Mouse (Mus musculus) limb, embryonic 10.5 days (tissue): ENCODE data around the gene Acd. TPM values are rescaled to one million over a fixed set of nuclear protein-coding genes. Genes with fewer than 3 reads are reported as not detected.

ENCODE experiments used
- DNase-seq: peaks from one replicate; pipeline ENCODE4 v3.0.0-alpha.2; 2017; ENCODE audit warnings: low spot score
- H3K27ac ChIP-seq: fragments of 300-500 bp; sonication (generic); 2 replicates; pipeline ENCODE4 v1.5.1; 2016; ENCODE audit warnings: mild to moderate bottlenecking
- H3K27me3 ChIP-seq: fragments of 300-500 bp; sonication (generic); 2 replicates; pipeline ENCODE4 v1.6.1; 2016; ENCODE audit warnings: low read depth, mild to moderate bottlenecking; ENCODE audit not compliant: poor library complexity, severe bottlenecking
- H3K36me3 ChIP-seq: fragments of 300-500 bp; sonication (generic); 2 replicates; pipeline ENCODE4 v1.6.1; 2016; ENCODE audit warnings: mild to moderate bottlenecking, moderate library complexity
- H3K4me1 ChIP-seq: fragments of 300-500 bp; sonication (generic); 2 replicates; pipeline ENCODE4 v1.6.1; 2016
- H3K4me3 ChIP-seq: fragments of 300-500 bp; sonication (generic); 2 replicates; pipeline ENCODE4 v1.5.1; 2016; ENCODE audit warnings: mild to moderate bottlenecking, moderate library complexity
- H3K9me3 ChIP-seq: fragments of 300-500 bp; sonication (generic); replicated peaks from 2 replicates; pipeline ENCODE4 v1.6.1; 2016; ENCODE audit warnings: mild to moderate bottlenecking
- WGBS: fragments of 180-500 bp; shearing (Covaris S2); methylation state at CpG from one replicate; pipeline ENCODE4 v1.1.7; 2016; 5-methylcytosine and 5-hydroxymethylcytosine counted together
- polyA plus RNA-seq: library from polyadenylated mRNA; unstranded; fragments of >200 nt; fragmentation: Nextera tagmentation; extraction: Ambion mirVana; gene quantifications from 2 replicates; pipeline ENCODE4 v1.2.1, GENCODE M21; 2016

The Acd gene
- 66.1 and 74.3 TPM in 2 replicates for polyA plus RNA-seq

DNA sequence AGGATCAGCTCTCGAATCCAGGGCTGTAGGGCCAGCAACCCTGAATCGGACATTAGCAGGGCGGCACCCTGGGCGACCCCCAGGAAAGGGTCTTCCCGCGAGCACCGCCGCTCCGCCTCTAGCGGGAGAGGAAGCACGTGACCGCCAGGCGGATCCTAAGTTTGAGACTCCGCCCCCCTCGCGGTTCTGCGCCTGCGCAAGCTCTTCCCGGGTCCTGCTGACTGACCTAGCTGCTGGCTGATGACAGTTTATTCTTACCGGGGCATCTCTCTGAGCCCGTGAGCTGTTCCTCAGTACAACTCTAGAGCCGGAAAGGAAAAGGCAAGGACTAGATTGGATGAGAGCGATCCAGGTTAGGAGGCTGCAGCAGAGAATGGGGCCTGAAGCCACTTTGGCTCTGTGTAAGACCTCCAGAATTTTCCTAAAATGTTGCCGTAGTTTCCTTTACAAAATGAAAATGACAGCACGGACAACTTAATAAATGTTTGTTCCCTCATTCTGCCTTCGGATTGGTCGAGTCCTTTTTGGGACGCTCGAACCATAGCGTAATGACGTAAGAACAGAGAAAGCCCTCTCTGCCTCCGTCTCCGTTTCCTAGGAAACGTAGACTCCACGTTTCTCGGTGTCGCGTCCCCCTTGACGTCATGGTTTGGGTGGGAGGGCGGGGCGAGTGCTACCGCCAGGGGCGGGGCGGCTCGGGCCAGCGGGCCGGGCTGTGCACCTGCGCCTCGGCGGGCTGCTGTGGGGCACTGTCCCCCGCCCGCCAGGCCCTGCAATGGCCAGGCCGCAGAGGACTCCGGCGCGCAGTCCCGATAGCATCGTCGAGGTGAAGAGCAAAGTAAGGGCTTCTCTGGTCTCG, at the start of gene Acd, which contains the start of gene Pard6a:
TSS of gene Acd (minus strand) at position 137 of the 859 bp plus-strand sequence.
TSS of gene Pard6a (plus strand) at position 183 of the 859 bp plus-strand sequence.
- under 1% methylated on average over 59 of the region's 60 CpGs for WGBS
- peaks cover 71% of the 10 kb centered on the region for H3K36me3 ChIP-seq
- peaks cover 28% of the 10 kb centered on the region for H3K4me1 ChIP-seq
- H3K27ac ChIP-seq = peak within 1 kb of the TSS; percentile 82
- DNase-seq = peak; percentile 99
- H3K27me3 ChIP-seq = no peaks in the 10 kb centered on the region
- H3K9me3 ChIP-seq = no peaks in the 10 kb centered on the region
- H3K4me3 ChIP-seq = peak within 1 kb of the TSS; percentile 68

DNA sequence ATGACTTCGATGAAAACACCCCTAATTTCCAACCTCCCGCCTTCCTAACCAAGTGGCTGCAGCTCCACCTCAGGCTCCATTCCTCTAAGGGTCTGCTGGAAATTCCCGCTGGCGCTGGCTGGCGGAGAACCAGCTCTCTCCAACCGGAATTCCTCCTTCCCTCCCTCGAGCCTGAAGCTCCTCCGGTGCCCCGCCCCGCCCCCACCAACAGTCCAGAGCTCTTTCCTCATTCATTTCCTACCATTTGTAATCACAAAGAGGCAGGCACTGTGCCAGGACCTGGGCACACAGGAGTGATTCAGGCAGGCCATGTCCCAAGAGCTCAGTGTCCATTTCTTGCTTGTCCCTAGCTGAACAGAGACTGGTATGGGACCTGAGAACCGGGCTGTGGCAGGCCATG, 49.7 kb upstream of the Acd start:
- Histone ChIP-seq H3K9me3 (no peaks in the 10 kb centered on the region), H3K4me3 (peak overlapping the region; percentile 24; the same call in 1 of the 2 replicates), H3K4me1 (peaks cover 35% of the 10 kb centered on the region), H3K27me3 (no peaks in the 10 kb centered on the region), H3K36me3 (peaks cover 10% of the 10 kb centered on the region), H3K27ac (peak overlapping the region; percentile 53)
- WGBS = 10% methylated on average over 11 of the region's 11 CpGs
- peak; percentile 53 for DNase-seq

GRCm38 (mm10) chr8:105743301-105743700, 42.4 kb upstream of the Acd start:
- H3K36me3 ChIP-seq = peaks cover 7% of the 10 kb centered on the region
- H3K4me3 ChIP-seq = no peak overlapping the region
- H3K4me1 ChIP-seq = peaks cover 8% of the 10 kb centered on the region; the same call in 1 of the 2 replicates
- H3K9me3 ChIP-seq = no peaks in the 10 kb centered on the region
- WGBS = 88% methylated on average over 4 of the region's 4 CpGs
- H3K27ac ChIP-seq = no peak overlapping the region
- no peaks in the 10 kb centered on the region for H3K27me3 ChIP-seq
- no peak for DNase-seq

GRCm38 (mm10) chr8:105739216-105739615, 38.3 kb upstream of the Acd start:
- Histone ChIP-seq H3K4me3 (no peak overlapping the region), H3K27me3 (no peaks in the 10 kb centered on the region), H3K36me3 (peaks cover 10% of the 10 kb centered on the region), H3K9me3 (no peaks in the 10 kb centered on the region), H3K4me1 (peaks cover 4% of the 10 kb centered on the region; the same call in 1 of the 2 replicates), H3K27ac (no peak overlapping the region)
- DNase-seq = no peak
- WGBS = 84% methylated on average over 5 of the region's 5 CpGs

DNA sequence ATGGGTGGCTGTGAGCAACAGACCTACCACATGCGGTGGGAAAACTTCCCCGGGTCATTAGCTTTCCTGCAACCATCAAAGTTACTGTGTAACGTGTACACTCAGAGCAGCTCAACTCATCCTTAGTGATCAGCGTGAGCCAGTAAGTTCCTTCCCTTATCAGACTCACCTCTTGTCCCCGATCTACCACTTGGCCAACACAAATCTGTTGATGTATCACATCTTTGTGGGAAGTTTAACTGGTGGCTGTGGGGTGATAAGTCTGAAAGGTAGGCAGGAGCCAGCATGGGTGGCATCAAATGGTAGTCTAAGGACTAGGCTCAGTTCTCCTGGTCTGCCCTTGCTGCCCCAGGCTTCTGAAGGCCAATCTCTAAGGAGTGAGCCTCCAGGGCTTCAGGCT, 31.3 kb upstream of the Acd start:
- no peak for DNase-seq
- Histone ChIP-seq H3K27ac (no peak overlapping the region), H3K4me3 (no peak overlapping the region), H3K9me3 (no peaks in the 10 kb centered on the region), H3K36me3 (peaks cover 14% of the 10 kb centered on the region), H3K4me1 (no peaks in the 10 kb centered on the region), H3K27me3 (no peaks in the 10 kb centered on the region)
- WGBS = 93% methylated on average over 5 of the region's 5 CpGs

GRCm38 (mm10) chr8:105727397-105728124, 26.7 kb upstream of the Acd start:
- 83% methylated on average over 18 of the region's 18 CpGs for WGBS
- H3K27me3 ChIP-seq = no peaks in the 10 kb centered on the region
- 0 out of 2 replicates have a peak overlapping the region, but pooled peaks have one; percentile 14 for H3K27ac ChIP-seq
- no peaks in the 10 kb centered on the region for H3K4me1 ChIP-seq
- peaks cover 47% of the 10 kb centered on the region for H3K36me3 ChIP-seq
- DNase-seq = no peak
- no peaks in the 10 kb centered on the region for H3K9me3 ChIP-seq
- no peak overlapping the region for H3K4me3 ChIP-seq

- 81% methylated on average over 5 of the region's 5 CpGs for WGBS
- Histone ChIP-seq H3K27ac (no peak overlapping the region), H3K4me3 (no peak overlapping the region), H3K27me3 (no peaks in the 10 kb centered on the region), H3K36me3 (peaks cover 52% of the 10 kb centered on the region), H3K9me3 (no peaks in the 10 kb centered on the region), H3K4me1 (no peaks in the 10 kb centered on the region)
- no peak for DNase-seq
Observed at GRCm38 (mm10) chr8:105725726-105726125, 24.8 kb upstream of the Acd start.

- 97% methylated on average over 9 of the region's 9 CpGs for WGBS
- Histone ChIP-seq H3K4me3 (no peak overlapping the region), H3K4me1 (no peaks in the 10 kb centered on the region), H3K27ac (no peak overlapping the region), H3K9me3 (no peaks in the 10 kb centered on the region), H3K36me3 (peaks cover 53% of the 10 kb centered on the region), H3K27me3 (no peaks in the 10 kb centered on the region)
- DNase-seq = no peak
Observed at GRCm38 (mm10) chr8:105722861-105723260, 22.0 kb upstream of the Acd start.

- WGBS = 86% methylated on average over 4 of the region's 4 CpGs
- no peak for DNase-seq
- no peak overlapping the region for H3K4me3 ChIP-seq
- no peaks in the 10 kb centered on the region for H3K9me3 ChIP-seq
- no peak overlapping the region for H3K27ac ChIP-seq
- H3K27me3 ChIP-seq = no peaks in the 10 kb centered on the region
- H3K36me3 ChIP-seq = peaks cover 53% of the 10 kb centered on the region
- H3K4me1 ChIP-seq = 0 out of 2 replicates have a peak, but pooled peaks cover under 1% of the 10 kb centered on the region
Observed at GRCm38 (mm10) chr8:105719637-105720036, 18.7 kb upstream of the Acd start.

- 91% methylated on average over 15 of the region's 15 CpGs for WGBS
- H3K36me3 ChIP-seq = peaks cover 36% of the 10 kb centered on the region
- H3K27me3 ChIP-seq = no peaks in the 10 kb centered on the region
- H3K4me3 ChIP-seq = no peak overlapping the region
- no peak overlapping the region for H3K27ac ChIP-seq
- H3K4me1 ChIP-seq = 0 out of 2 replicates have a peak, but pooled peaks cover 4% of the 10 kb centered on the region
- DNase-seq = no peak
- no peaks in the 10 kb centered on the region for H3K9me3 ChIP-seq
Observed at GRCm38 (mm10) chr8:105716302-105716945, 15.5 kb upstream of the Acd start.

- Histone ChIP-seq H3K27ac (no peak overlapping the region), H3K27me3 (no peaks in the 10 kb centered on the region), H3K36me3 (peaks cover 30% of the 10 kb centered on the region), H3K9me3 (no peaks in the 10 kb centered on the region), H3K4me1 (0 out of 2 replicates have a peak, but pooled peaks cover 4% of the 10 kb centered on the region), H3K4me3 (no peak overlapping the region)
- no peak for DNase-seq
- WGBS = 90% methylated on average over 6 of the region's 6 CpGs
Observed at GRCm38 (mm10) chr8:105715042-105715441, 14.1 kb upstream of the Acd start.

- H3K4me3 ChIP-seq = no peak overlapping the region
- DNase-seq = peak; percentile 92
- no peaks in the 10 kb centered on the region for H3K27me3 ChIP-seq
- H3K36me3 ChIP-seq = peaks cover 25% of the 10 kb centered on the region
- WGBS = 4% methylated on average over 3 of the region's 3 CpGs
- H3K9me3 ChIP-seq = no peaks in the 10 kb centered on the region
- H3K27ac ChIP-seq = no peak overlapping the region
- 0 out of 2 replicates have a peak, but pooled peaks cover 4% of the 10 kb centered on the region for H3K4me1 ChIP-seq
Observed at GRCm38 (mm10) chr8:105714139-105714538, 13.2 kb upstream of the Acd start.
